Mouse (Mus musculus): ENCODE measurements around the gene Gpr37l1.

DNA sequence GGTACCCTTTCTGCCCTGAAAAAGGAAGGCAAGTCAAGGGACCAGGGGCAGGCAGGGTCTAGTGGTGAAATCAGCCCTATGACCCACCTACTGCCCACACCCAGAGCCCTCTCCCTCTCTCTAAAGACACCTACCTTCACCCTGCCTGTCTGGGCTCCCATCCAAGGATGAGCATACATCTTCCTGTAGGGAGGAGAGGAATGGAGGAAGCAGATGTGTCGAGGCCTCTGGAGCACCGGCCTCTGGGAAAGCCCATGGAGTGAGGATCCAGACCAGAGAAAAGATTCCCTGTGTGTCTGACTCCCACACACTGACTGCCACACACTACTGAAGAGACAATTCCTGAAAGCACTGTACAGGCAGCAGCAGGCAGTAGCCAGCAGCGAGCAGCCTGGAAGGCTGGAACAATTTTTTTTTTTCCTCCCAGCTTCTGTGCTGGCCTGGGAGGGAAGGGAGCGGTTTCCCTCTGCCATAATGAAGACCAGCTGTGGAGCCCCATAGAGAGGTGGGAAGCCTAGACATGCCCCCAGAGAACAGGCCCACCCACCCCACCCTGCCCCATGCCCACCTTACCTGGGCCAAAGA is 40.9 kb downstream of the Gpr37l1 start:
- no peak for TF ChIP-seq CTCF (IDR thresholded peaks at IDR 0.05; ENCODE audit: control insufficient read depth, insufficient read depth, low read length)
- TF ChIP-seq POLR2A (IDR thresholded peaks at IDR 0.05; ENCODE audit: borderline replicate concordance, control insufficient read depth, low read depth, low read length): no peak

All from bone marrow, adult 2 months (tissue).